Mouse (Mus musculus) CH12.LX (cell line): Measurements from ENCODE around the gene Ccdc122.

Source experiments
- CHD2 ChIP-seq: IDR thresholded peaks from 2 replicates; pipeline ENCODE4 v1.6.1; 2011; ENCODE audit warnings: low read length, improper control_type of control experiment
- CTCF ChIP-seq, 2 experiments: IDR thresholded peaks in 1 of 2; conservative IDR thresholded peaks in 1 of 2; 2 replicates each; pipeline ENCODE4 v1.5.1; 2011 to 2012; ENCODE audit warnings: low read depth in 2 of 2, low read length in 2 of 2, improper control_type of control experiment in 1 of 2, inconsistent platforms in 1 of 2, mild to moderate bottlenecking in 1 of 2, moderate library complexity in 1 of 2
- GABPA ChIP-seq: IDR thresholded peaks from 2 replicates; pipeline ENCODE4 v1.6.1; 2012; ENCODE audit warnings: low read depth, low read length, improper control_type of control experiment, inconsistent platforms; ENCODE audit not compliant: insufficient replicate concordance
- JUND ChIP-seq: conservative IDR thresholded peaks from 2 replicates; pipeline ENCODE4 v1.6.1; 2011; ENCODE audit warnings: low read depth, low read length, improper control_type of control experiment
- KAT2A ChIP-seq: IDR thresholded peaks from 2 replicates; pipeline ENCODE4 v1.6.1; 2012; ENCODE audit warnings: low read length, improper control_type of control experiment, inconsistent platforms; ENCODE audit not compliant: insufficient replicate concordance
- MAX ChIP-seq: IDR thresholded peaks from 2 replicates; pipeline ENCODE4 v1.6.1; 2011; ENCODE audit warnings: low read length, improper control_type of control experiment
- MEF2A ChIP-seq: IDR thresholded peaks from 2 replicates; pipeline ENCODE4 v1.6.1; 2014; ENCODE audit warnings: low read depth, mild to moderate bottlenecking, inconsistent platforms, low read length, improper control_type of control experiment, borderline replicate concordance
- POLR2A ChIP-seq: IDR thresholded peaks from 2 replicates; pipeline ENCODE4 v1.6.1; 2011; ENCODE audit warnings: low read depth, mild to moderate bottlenecking, improper control_type of control experiment, low read length

DNA sequence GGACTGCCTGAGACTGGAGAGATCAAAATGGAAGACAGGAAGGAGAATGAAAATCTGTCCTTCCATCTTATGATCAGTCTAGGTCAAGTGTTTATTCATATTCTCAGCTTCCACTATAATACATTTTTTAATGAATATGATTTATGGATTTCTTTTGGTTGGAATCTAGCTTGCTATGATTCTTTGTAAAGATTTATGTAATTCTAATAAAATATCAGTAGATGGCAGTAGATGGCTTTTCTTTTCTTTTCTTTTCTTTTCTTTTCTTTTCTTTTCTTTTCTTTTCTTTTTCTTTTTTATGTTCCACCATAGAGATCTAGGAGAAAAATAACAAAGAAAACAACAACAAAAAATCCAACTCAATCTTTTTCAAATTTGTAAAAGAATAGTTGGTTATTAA, 16.7 kb downstream of the Ccdc122 start:
- TF ChIP-seq CHD2: no peak
- TF ChIP-seq CTCF (conservative IDR thresholded peaks at IDR 0.05 in 1 of 2, IDR thresholded peaks at IDR 0.05 in 1 of 2; ENCODE audit: low read depth in 2 of 2, low read length in 2 of 2): no peak; a peak in 1 of 4 replicates
- no peak for TF ChIP-seq MAX
- no peak for TF ChIP-seq JUND
- no peak for TF ChIP-seq KAT2A
- no peak for TF ChIP-seq GABPA
- TF ChIP-seq POLR2A: no peak
- TF ChIP-seq MEF2A: no peak
